Mouse (Mus musculus): ENCODE measurements at regions not wholly inside any gene's neighbourhood (a gene's known extent, or its start where the extent isn't known, plus 50 kb on each side); places are given as distances from the start of the nearest gene placed in this dataset.

GRCm38 (mm10) chr16:8933121-8933520 lies 103.2 kb downstream of the 1810013L24Rik start:
- Histone ChIP-seq H3K4me3 (no peak overlapping the region), H3K79me2 (ENCODE audit: control insufficient read depth, insufficient read depth) (no peaks in the 10 kb centered on the region), H3K36me3 (ENCODE audit: control insufficient read depth, insufficient read depth) (no peaks in the 10 kb centered on the region), H3K4me2 (ENCODE audit: low read depth) (no peak overlapping the region), H3K27me3 (ENCODE audit: control insufficient read depth, insufficient read depth, insufficient read length) (no peaks in the 10 kb centered on the region), H3ac (ENCODE audit: control insufficient read depth, insufficient read length) (no peak overlapping the region)
- TF ChIP-seq SRF (IDR thresholded peaks at IDR 0.05; ENCODE audit: control insufficient read depth, insufficient read length, low read depth) (no peak), MYOG (IDR thresholded peaks at IDR 0.05; ENCODE audit: control insufficient read depth in 1 of 3, insufficient read depth in 1 of 3, insufficient read length in 2 of 3, low read depth in 2 of 3) (no peak), REST (IDR thresholded peaks at IDR 0.05; ENCODE audit: insufficient read depth, insufficient read length) (no peak), MAX (IDR thresholded peaks at IDR 0.05; ENCODE audit: low read depth) (no peak), E2F4 (IDR thresholded peaks at IDR 0.05; ENCODE audit: insufficient read depth) (no peak), USF1 (IDR thresholded peaks at IDR 0.05; ENCODE audit: low read depth) (no peak), POLR2A (IDR thresholded peaks at IDR 0.05; ENCODE audit: insufficient read length, low read depth) (no peak), CEBPB (IDR thresholded peaks at IDR 0.05; ENCODE audit: insufficient read depth, poor library complexity, severe bottlenecking) (no peak), TCF3 (IDR thresholded peaks at IDR 0.05; ENCODE audit: insufficient read length, low read depth) (no peak), POLR2AphosphoS2 (IDR thresholded peaks at IDR 0.05; ENCODE audit: insufficient read length, low read depth) (no peak)

- Histone ChIP-seq H3K27me3 (ENCODE audit: control insufficient read depth, insufficient read depth, insufficient read length) (no peaks in the 10 kb centered on the region), H3ac (ENCODE audit: control insufficient read depth, insufficient read length) (no peak overlapping the region), H3K4me3 (no peak overlapping the region), H3K36me3 (ENCODE audit: control insufficient read depth, insufficient read depth) (no peaks in the 10 kb centered on the region), H3K4me2 (ENCODE audit: low read depth) (no peak overlapping the region), H3K79me2 (ENCODE audit: control insufficient read depth, insufficient read depth) (no peaks in the 10 kb centered on the region)
- no peak for TF ChIP-seq MYOG (IDR thresholded peaks at IDR 0.05; ENCODE audit: control insufficient read depth in 1 of 3, insufficient read depth in 1 of 3, insufficient read length in 2 of 3, low read depth in 2 of 3)
- no peak for TF ChIP-seq MAX (IDR thresholded peaks at IDR 0.05; ENCODE audit: low read depth)
Measured at GRCm38 (mm10) chr16:8936446-8936845, 106.5 kb downstream of the 1810013L24Rik start.

- TF ChIP-seq MYOG (IDR thresholded peaks at IDR 0.05; ENCODE audit: control insufficient read depth in 1 of 3, insufficient read depth in 1 of 3, insufficient read length in 2 of 3, low read depth in 2 of 3) (no peak), MAX (IDR thresholded peaks at IDR 0.05; ENCODE audit: low read depth) (no peak), SRF (IDR thresholded peaks at IDR 0.05; ENCODE audit: control insufficient read depth, insufficient read length, low read depth) (no peak), E2F4 (IDR thresholded peaks at IDR 0.05; ENCODE audit: insufficient read depth) (no peak), USF1 (IDR thresholded peaks at IDR 0.05; ENCODE audit: low read depth) (no peak), POLR2AphosphoS2 (IDR thresholded peaks at IDR 0.05; ENCODE audit: insufficient read length, low read depth) (no peak), REST (IDR thresholded peaks at IDR 0.05; ENCODE audit: insufficient read depth, insufficient read length) (no peak), CEBPB (IDR thresholded peaks at IDR 0.05; ENCODE audit: insufficient read depth, poor library complexity, severe bottlenecking) (no peak), MYOD1 (IDR thresholded peaks at IDR 0.05; ENCODE audit: control insufficient read depth in 1 of 3, insufficient read length in 2 of 3, low read depth in 2 of 3) (no peak), POLR2A (IDR thresholded peaks at IDR 0.05; ENCODE audit: insufficient read length, low read depth) (no peak), TCF12 (IDR thresholded peaks at IDR 0.05; ENCODE audit: insufficient read depth, poor library complexity, severe bottlenecking) (no peak), TCF3 (IDR thresholded peaks at IDR 0.05; ENCODE audit: insufficient read length, low read depth) (no peak)
- no peak overlapping the region for H3K4me2 ChIP-seq (ENCODE audit: low read depth)
- no peaks in the 10 kb centered on the region for H3K79me2 ChIP-seq (ENCODE audit: control insufficient read depth, insufficient read depth)
- no peaks in the 10 kb centered on the region for H3K36me3 ChIP-seq (ENCODE audit: control insufficient read depth, insufficient read depth)
- H3ac ChIP-seq (ENCODE audit: control insufficient read depth, insufficient read length) = no peak overlapping the region
- H3K27me3 ChIP-seq (ENCODE audit: control insufficient read depth, insufficient read depth, insufficient read length) = no peaks in the 10 kb centered on the region
- H3K4me3 ChIP-seq = no peak overlapping the region
Measured at GRCm38 (mm10) chr16:8938516-8938915, 108.6 kb downstream of the 1810013L24Rik start.

GRCm38 (mm10) chr16:8939136-8939535 lies 109.2 kb downstream of the 1810013L24Rik start:
- H3K4me3 ChIP-seq = no peak overlapping the region
- H3K36me3 ChIP-seq (ENCODE audit: control insufficient read depth, insufficient read depth) = no peaks in the 10 kb centered on the region
- TF ChIP-seq TCF12 (IDR thresholded peaks at IDR 0.05; ENCODE audit: insufficient read depth, poor library complexity, severe bottlenecking) = no peak
- TF ChIP-seq E2F4 (IDR thresholded peaks at IDR 0.05; ENCODE audit: insufficient read depth) = no peak
- TF ChIP-seq SRF (IDR thresholded peaks at IDR 0.05; ENCODE audit: control insufficient read depth, insufficient read length, low read depth) = no peak
- TF ChIP-seq TCF3 (IDR thresholded peaks at IDR 0.05; ENCODE audit: insufficient read length, low read depth) = no peak
- no peak for TF ChIP-seq MAX (IDR thresholded peaks at IDR 0.05; ENCODE audit: low read depth)
- no peak for TF ChIP-seq MYOG (IDR thresholded peaks at IDR 0.05; ENCODE audit: control insufficient read depth in 1 of 3, insufficient read depth in 1 of 3, insufficient read length in 2 of 3, low read depth in 2 of 3)
- TF ChIP-seq MYOD1 (IDR thresholded peaks at IDR 0.05; ENCODE audit: control insufficient read depth in 1 of 3, insufficient read length in 2 of 3, low read depth in 2 of 3) = no peak
- TF ChIP-seq USF1 (IDR thresholded peaks at IDR 0.05; ENCODE audit: low read depth) = no peak
- TF ChIP-seq REST (IDR thresholded peaks at IDR 0.05; ENCODE audit: insufficient read depth, insufficient read length) = no peak
- TF ChIP-seq POLR2A (IDR thresholded peaks at IDR 0.05; ENCODE audit: insufficient read length, low read depth) = no peak
- TF ChIP-seq POLR2AphosphoS2 (IDR thresholded peaks at IDR 0.05; ENCODE audit: insufficient read length, low read depth) = no peak
- TF ChIP-seq CEBPB (IDR thresholded peaks at IDR 0.05; ENCODE audit: insufficient read depth, poor library complexity, severe bottlenecking) = no peak
- no peak overlapping the region for H3ac ChIP-seq (ENCODE audit: control insufficient read depth, insufficient read length)
- no peaks in the 10 kb centered on the region for H3K27me3 ChIP-seq (ENCODE audit: control insufficient read depth, insufficient read depth, insufficient read length)
- no peaks in the 10 kb centered on the region for H3K79me2 ChIP-seq (ENCODE audit: control insufficient read depth, insufficient read depth)
- H3K4me2 ChIP-seq (ENCODE audit: low read depth) = no peak overlapping the region

GRCm38 (mm10) chr16:8944412-8945102 lies 114.7 kb downstream of the 1810013L24Rik start:
- Histone ChIP-seq H3K27me3 (ENCODE audit: control insufficient read depth, insufficient read depth, insufficient read length) (no peaks in the 10 kb centered on the region), H3K4me3 (no peak overlapping the region), H3K4me2 (ENCODE audit: low read depth) (no peak overlapping the region), H3K79me2 (ENCODE audit: control insufficient read depth, insufficient read depth) (no peaks in the 10 kb centered on the region), H3K36me3 (ENCODE audit: control insufficient read depth, insufficient read depth) (no peaks in the 10 kb centered on the region), H3ac (ENCODE audit: control insufficient read depth, insufficient read length) (no peak overlapping the region)
- TF ChIP-seq MYOD1 (IDR thresholded peaks at IDR 0.05; ENCODE audit: control insufficient read depth in 1 of 3, insufficient read length in 2 of 3, low read depth in 2 of 3) (no peak), MYOG (IDR thresholded peaks at IDR 0.05; ENCODE audit: control insufficient read depth in 1 of 3, insufficient read depth in 1 of 3, insufficient read length in 2 of 3, low read depth in 2 of 3) (no peak), POLR2AphosphoS2 (IDR thresholded peaks at IDR 0.05; ENCODE audit: insufficient read length, low read depth) (no peak), SRF (IDR thresholded peaks at IDR 0.05; ENCODE audit: control insufficient read depth, insufficient read length, low read depth) (no peak), USF1 (IDR thresholded peaks at IDR 0.05; ENCODE audit: low read depth) (no peak)

All from myocyte (in vitro differentiated cells).